Mouse (Mus musculus) liver, embryonic 12.5 days (tissue): ENCODE measurements around the gene Iqgap2. TPM values are rescaled to one million over a fixed set of nuclear protein-coding genes. Genes with fewer than 3 reads are reported as not detected.

ENCODE experiments used
- ATAC-seq: fragments of 200-750 bp; cut with Nextera tagmentation; 2 replicates; pipeline ENCODE4 v1.8.0; 2017; ENCODE audit warnings: moderate number of reproducible peaks, mild to moderate bottlenecking, moderate library complexity
- H3K27ac ChIP-seq: fragments of 300-500 bp; sonication (generic); 2 replicates; pipeline ENCODE4 v1.5.1; 2016; ENCODE audit warnings: mild to moderate bottlenecking
- H3K27me3 ChIP-seq: fragments of 300-500 bp; sonication (generic); replicated peaks from 2 replicates; pipeline ENCODE4 v1.6.1; 2016; ENCODE audit warnings: mild to moderate bottlenecking, moderate library complexity
- H3K36me3 ChIP-seq: fragments of 300-500 bp; sonication (generic); 2 replicates; pipeline ENCODE4 v1.6.1; 2016; ENCODE audit warnings: mild to moderate bottlenecking, moderate library complexity
- H3K4me1 ChIP-seq: fragments of 300-500 bp; sonication (generic); 2 replicates; pipeline ENCODE4 v1.6.1; 2016
- H3K4me2 ChIP-seq: fragments of 300-500 bp; sonication (generic); 2 replicates; pipeline ENCODE4 v1.6.1; 2016; ENCODE audit warnings: mild to moderate bottlenecking, moderate library complexity
- H3K4me3 ChIP-seq: fragments of 300-500 bp; sonication (generic); 2 replicates; pipeline ENCODE4 v1.5.1; 2016; ENCODE audit warnings: mild to moderate bottlenecking, moderate library complexity
- H3K9ac ChIP-seq: fragments of 300-500 bp; sonication (generic); 2 replicates; pipeline ENCODE4 v1.6.1; 2016; ENCODE audit warnings: mild to moderate bottlenecking, moderate library complexity
- H3K9me3 ChIP-seq: fragments of 300-500 bp; sonication (generic); replicated peaks from 2 replicates; pipeline ENCODE4 v1.6.1; 2016; ENCODE audit warnings: mild to moderate bottlenecking, moderate library complexity
- WGBS: fragments of 180-500 bp; shearing (Covaris S2); methylation state at CpG from one replicate; pipeline ENCODE4 v1.1.7; 2016; ENCODE audit not compliant: insufficient replicate concordance; 5-methylcytosine and 5-hydroxymethylcytosine counted together
- polyA plus RNA-seq: library from polyadenylated mRNA; unstranded; fragments of >200 nt; fragmentation: Nextera tagmentation; extraction: Ambion mirVana; gene quantifications from 2 replicates; pipeline ENCODE4 v1.2.1, GENCODE M21; 2016

The Iqgap2 gene
- polyA plus RNA-seq, 1 experiment from 2014 or later: 14.7 TPM

DNA sequence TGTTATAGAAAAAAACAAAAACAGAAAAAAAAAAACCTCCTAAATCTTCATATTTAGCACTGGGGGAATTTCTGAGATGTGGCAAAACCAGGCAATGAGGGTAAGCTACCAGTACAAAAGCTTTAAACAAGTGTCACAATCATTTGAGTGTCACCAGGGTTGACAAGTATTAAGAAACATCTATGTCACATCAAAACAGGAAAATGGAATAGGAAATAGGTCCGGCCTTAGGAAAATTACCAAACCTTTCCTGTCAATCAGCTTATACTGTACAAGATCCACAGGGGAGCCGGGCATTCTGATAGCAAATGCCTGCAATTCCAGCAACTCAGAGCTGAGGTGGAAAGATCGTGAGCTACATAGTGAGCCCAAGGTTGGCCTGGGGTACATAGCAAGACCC is 46.8 kb downstream of the Iqgap2 start:
- H3K4me2 ChIP-seq: no peak overlapping the region
- WGBS: 69% methylated on average over 3 of the region's 3 CpGs
- H3K4me1 ChIP-seq: peaks cover 9% of the 10 kb centered on the region; the same call in 1 of the 2 replicates
- H3K27me3 ChIP-seq: no peaks in the 10 kb centered on the region
- no peaks in the 10 kb centered on the region for H3K36me3 ChIP-seq
- no peak overlapping the region for H3K4me3 ChIP-seq
- no peak for ATAC-seq
- no peak overlapping the region for H3K9ac ChIP-seq
- no peak overlapping the region for H3K27ac ChIP-seq
- no peaks in the 10 kb centered on the region for H3K9me3 ChIP-seq

DNA sequence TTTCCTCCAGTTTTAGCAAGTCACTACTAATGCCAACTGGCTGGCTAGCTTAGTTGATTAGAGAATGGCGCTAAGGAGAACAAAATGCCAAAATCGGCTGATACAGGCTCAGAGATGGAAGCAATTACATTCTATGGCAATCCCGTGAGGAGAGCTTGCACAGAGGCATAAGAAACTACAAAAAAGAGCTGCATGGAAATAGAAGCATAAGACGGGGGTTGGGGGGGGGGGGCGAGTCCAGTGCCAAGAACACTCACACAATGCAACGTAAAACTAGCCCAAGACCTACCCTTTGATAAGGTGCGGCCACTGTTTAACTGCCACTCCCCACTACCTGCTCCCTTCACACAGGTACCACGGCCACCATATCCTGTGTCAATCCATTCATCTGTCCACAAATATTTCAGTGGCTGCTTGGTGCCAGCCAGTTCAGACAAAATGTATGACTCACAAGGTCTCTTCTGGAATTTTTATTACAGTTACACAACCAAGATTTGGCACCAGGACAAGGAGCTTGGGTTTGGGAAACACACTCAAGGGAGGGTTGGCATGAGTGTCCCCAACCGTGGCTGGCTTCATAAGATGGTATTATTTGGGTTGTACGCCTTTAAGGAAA is 48.2 kb downstream of the Iqgap2 start:
- no peak overlapping the region for H3K9ac ChIP-seq
- no peaks in the 10 kb centered on the region for H3K36me3 ChIP-seq
- no peaks in the 10 kb centered on the region for H3K27me3 ChIP-seq
- H3K4me2 ChIP-seq: no peak overlapping the region
- no peak overlapping the region for H3K27ac ChIP-seq
- no peak overlapping the region for H3K4me3 ChIP-seq
- WGBS: 76% methylated on average over 10 of the region's 10 CpGs
- no peak for ATAC-seq
- H3K4me1 ChIP-seq: peaks cover 9% of the 10 kb centered on the region; the same call in 1 of the 2 replicates
- no peaks in the 10 kb centered on the region for H3K9me3 ChIP-seq

DNA sequence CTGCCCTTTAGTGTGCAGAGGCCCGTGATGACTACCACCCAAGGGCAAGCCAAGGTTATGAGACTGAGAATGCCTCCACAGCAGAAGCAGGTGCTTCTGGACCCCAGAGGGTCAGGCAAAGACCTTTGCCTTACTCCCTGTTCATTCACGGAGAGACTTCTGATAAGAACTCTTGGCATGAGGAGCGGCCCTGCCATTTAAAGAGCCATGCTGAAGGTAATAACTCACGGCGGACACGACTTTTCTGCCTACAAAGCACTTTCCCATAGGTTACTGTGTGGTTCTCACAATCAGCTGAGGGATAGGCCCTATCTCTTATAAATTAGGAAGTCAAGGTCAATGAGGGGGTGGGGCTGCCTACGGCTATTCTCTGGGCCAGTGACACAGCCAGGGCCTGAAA is 48.9 kb downstream of the Iqgap2 start:
- Histone ChIP-seq H3K9ac (no peak overlapping the region), H3K4me1 (peaks cover 9% of the 10 kb centered on the region; the same call in 1 of the 2 replicates), H3K4me3 (no peak overlapping the region), H3K4me2 (no peak overlapping the region), H3K36me3 (no peaks in the 10 kb centered on the region), H3K27ac (no peak overlapping the region), H3K9me3 (no peaks in the 10 kb centered on the region), H3K27me3 (no peaks in the 10 kb centered on the region)
- ATAC-seq: no peak
- 66% methylated on average over 7 of the region's 7 CpGs for WGBS

DNA sequence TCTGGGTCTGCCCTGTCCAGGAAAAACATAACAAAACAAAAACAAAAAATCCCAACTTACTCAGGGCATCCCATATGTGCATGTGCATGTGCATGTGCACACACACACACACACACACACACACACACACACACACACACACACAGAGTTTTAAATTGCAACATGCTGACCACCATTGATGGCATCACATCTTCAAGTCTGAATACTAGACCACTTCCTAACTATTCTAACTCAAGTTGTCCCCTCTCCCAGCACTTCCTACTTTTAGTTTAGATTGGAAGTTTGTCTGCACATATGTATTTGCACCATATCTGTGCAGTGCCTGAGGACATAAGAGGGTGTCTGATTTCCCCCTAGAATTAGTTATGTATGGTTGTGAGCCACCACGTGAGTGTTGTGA is 49.8 kb downstream of the Iqgap2 start:
- Histone ChIP-seq H3K4me3 (no peak overlapping the region), H3K4me2 (no peak overlapping the region), H3K9me3 (no peaks in the 10 kb centered on the region), H3K27me3 (no peaks in the 10 kb centered on the region), H3K4me1 (peaks cover 18% of the 10 kb centered on the region; the same call in 1 of the 2 replicates), H3K27ac (no peak overlapping the region), H3K36me3 (0 out of 2 replicates have a peak, but pooled peaks cover 3% of the 10 kb centered on the region), H3K9ac (no peak overlapping the region)
- WGBS: 71% methylated on average over 1 of the region's 1 CpGs
- ATAC-seq: no peak

DNA sequence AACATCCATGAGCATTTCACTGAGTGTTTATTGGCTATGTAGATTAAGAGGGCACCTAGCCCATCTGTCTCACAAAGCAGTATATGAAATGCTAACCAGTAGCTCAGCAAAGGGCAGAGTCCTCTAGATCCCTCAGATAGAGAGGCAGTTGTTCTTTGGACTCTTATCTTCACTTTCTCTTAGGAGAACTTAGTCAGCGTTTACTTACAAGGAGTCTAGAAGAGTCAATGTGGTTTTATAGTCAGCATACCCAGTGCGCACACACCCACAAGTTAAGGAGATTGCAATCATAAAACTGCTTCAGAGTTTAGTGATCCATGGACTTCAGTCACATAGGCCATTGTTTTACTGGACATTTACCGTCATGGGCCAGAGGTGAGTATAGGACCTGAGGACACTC is 54.8 kb downstream of the Iqgap2 start:
- Histone ChIP-seq H3K36me3 (peaks cover 15% of the 10 kb centered on the region), H3K9me3 (no peaks in the 10 kb centered on the region), H3K4me1 (peaks cover 11% of the 10 kb centered on the region; the same call in 1 of the 2 replicates), H3K27ac (no peak overlapping the region), H3K9ac (no peak overlapping the region), H3K4me3 (no peak overlapping the region), H3K27me3 (no peaks in the 10 kb centered on the region), H3K4me2 (no peak overlapping the region)
- WGBS: 53% methylated on average over 3 of the region's 3 CpGs
- no peak for ATAC-seq

DNA sequence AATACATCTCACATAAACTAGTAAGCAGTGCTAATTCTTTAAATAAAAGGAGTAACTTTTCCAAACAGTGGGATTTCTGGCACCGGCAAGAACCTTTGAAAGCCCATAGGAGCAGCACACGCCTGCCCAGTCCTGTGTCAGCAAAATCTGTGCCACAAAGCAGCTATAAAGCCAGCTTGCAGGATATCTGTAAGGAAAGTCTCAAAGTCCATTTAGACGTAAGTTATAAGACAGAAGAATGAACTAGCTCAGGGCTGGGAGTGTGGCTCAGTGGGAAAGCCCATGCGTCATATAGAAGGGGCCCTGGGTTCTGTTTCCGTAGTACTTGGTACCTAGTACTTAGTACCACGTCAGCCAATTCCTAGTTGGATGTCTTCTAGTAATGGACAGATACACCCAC is 58.2 kb downstream of the Iqgap2 start:
- no peak overlapping the region for H3K27ac ChIP-seq
- H3K27me3 ChIP-seq: no peaks in the 10 kb centered on the region
- ATAC-seq: no peak
- H3K36me3 ChIP-seq: peaks cover 15% of the 10 kb centered on the region
- WGBS: 78% methylated on average over 6 of the region's 6 CpGs
- H3K9me3 ChIP-seq: no peaks in the 10 kb centered on the region
- no peak overlapping the region for H3K4me3 ChIP-seq
- H3K4me1 ChIP-seq: peaks cover 19% of the 10 kb centered on the region
- H3K9ac ChIP-seq: no peak overlapping the region
- H3K4me2 ChIP-seq: no peak overlapping the region

DNA sequence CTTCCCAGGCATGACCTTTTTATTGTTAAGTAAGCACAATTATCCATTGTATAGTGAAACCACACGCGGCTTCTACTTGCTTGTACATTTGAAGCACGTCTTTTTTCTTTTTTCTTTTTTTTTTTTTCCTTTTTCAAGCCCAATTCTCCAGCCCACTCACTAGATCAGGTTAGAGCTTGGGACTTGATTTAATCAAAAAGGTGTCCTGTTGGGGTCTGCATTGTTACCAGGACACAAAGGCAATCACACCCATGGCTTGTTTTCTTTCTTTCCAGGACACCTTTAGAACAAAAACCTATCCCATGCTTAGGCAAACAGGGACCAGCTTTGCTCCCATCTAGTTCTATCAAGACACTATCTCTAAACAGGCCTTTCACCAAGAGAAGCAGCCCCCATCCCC is 59.0 kb downstream of the Iqgap2 start:
- no peaks in the 10 kb centered on the region for H3K9me3 ChIP-seq
- no peak overlapping the region for H3K4me3 ChIP-seq
- 70% methylated on average over 3 of the region's 3 CpGs for WGBS
- peaks cover 15% of the 10 kb centered on the region for H3K36me3 ChIP-seq
- no peaks in the 10 kb centered on the region for H3K27me3 ChIP-seq
- H3K4me2 ChIP-seq: no peak overlapping the region
- H3K9ac ChIP-seq: no peak overlapping the region
- no peak overlapping the region for H3K27ac ChIP-seq
- peaks cover 17% of the 10 kb centered on the region for H3K4me1 ChIP-seq
- no peak for ATAC-seq

DNA sequence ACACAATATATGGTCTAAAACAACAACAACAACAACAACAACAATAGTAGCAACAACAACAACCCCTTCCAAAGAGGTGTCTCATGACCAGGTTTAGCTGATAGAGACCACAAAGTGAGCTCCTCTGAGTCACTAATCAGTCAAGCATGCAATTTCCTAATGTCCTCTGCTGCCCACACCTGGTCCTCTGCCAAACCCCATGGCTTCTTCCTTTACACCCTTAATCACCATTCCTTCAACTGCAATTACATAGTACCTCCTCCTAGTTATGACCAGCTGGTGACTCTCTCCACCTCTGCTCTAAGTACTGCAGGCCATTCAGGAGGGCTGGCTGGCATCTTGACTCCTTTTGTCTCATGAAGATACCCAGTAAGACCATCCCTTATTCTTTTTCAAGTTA is 60.0 kb downstream of the Iqgap2 start:
- H3K27ac ChIP-seq: no peak overlapping the region
- peaks cover 8% of the 10 kb centered on the region for H3K4me1 ChIP-seq
- no peak for ATAC-seq
- no peak overlapping the region for H3K4me2 ChIP-seq
- H3K9me3 ChIP-seq: no peaks in the 10 kb centered on the region
- H3K4me3 ChIP-seq: no peak overlapping the region
- H3K36me3 ChIP-seq: peaks cover 11% of the 10 kb centered on the region
- no peaks in the 10 kb centered on the region for H3K27me3 ChIP-seq
- H3K9ac ChIP-seq: no peak overlapping the region

DNA sequence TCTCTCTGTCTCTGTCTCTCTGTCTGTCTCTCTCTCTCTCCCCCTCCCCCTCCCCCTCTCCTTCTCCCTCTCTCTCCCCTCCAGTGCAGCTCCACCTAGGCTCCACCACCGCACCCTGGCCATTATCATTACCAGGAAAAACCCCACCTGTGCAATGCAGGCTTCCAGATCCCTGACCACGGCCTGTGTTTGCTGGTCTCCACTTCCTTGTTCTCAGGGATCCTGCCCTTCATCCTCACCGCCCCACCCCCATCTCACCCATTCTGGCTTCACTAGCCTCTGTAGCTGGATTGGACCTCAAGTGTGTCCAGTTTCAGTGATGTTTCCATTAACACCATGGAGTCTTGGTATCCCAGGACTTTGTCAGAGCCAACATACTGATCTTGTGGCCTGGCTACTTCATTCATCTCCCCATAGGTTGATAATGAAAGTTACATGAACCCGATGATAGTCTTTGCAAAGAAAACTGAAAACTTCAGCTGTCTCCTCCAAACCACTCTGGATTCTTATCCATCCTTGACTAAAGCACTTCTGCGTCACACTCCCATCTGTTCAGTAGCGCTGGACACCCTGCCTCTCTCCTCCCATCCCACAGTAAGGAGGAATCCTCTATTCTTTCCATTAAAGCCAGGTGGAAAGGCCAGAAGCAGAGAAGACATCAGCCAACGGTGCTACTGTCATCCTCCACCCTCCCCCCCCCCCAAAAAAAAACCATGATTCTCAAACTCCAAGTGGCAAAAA is 62.1 kb downstream of the Iqgap2 start:
- H3K27ac ChIP-seq: no peak overlapping the region
- H3K4me2 ChIP-seq: no peak overlapping the region
- H3K4me1 ChIP-seq: peaks cover 8% of the 10 kb centered on the region; the same call in 1 of the 2 replicates
- H3K4me3 ChIP-seq: no peak overlapping the region
- no peak overlapping the region for H3K9ac ChIP-seq
- 0 out of 2 replicates have a peak, but pooled peaks cover 6% of the 10 kb centered on the region for H3K36me3 ChIP-seq
- WGBS: 71% methylated on average over 7 of the region's 7 CpGs
- H3K27me3 ChIP-seq: no peaks in the 10 kb centered on the region
- no peak for ATAC-seq
- no peaks in the 10 kb centered on the region for H3K9me3 ChIP-seq

DNA sequence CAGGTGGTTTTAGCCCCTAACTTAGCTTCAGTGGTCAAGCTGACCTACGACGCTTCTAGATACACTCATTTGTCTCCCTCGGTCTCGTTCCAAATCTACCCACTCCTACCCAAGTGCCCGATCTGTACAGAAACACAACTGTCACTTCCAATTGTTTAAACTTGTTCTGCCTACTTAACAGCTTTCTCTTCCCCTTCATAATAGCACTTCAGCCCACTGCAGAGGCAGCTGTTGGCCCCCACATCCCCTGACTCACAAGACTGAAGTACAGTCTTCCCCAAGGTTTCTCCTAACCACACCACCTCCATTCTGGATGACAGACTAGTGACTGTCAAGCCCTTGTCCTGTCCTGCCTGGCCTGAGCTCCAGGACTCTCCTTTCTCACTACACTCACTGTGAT is 63.1 kb downstream of the Iqgap2 start:
- no peak overlapping the region for H3K4me3 ChIP-seq
- WGBS: 81% methylated on average over 5 of the region's 5 CpGs
- no peak for ATAC-seq

DNA sequence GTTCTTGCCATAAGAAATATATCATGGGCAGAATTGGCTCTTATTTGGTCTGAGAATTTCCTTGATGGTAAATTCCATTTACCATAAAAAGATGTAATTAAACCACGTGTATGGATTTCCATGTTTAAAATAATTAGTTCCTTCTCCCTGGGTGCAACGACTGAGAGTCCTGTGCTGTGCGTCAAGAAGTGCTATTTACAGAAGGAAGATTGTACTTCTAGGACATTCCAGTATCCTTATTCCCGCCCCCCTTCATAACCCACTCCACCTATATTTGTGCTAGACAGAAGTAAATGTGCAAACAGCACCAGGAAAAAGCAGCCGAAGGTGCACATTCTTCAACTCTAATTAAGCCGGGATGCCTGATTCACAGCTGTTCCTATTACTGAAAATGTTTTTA is 65.5 kb downstream of the Iqgap2 start:
- H3K4me3 ChIP-seq: no peak overlapping the region
- no peaks in the 10 kb centered on the region for H3K27me3 ChIP-seq
- WGBS: 72% methylated on average over 6 of the region's 6 CpGs
- no peak overlapping the region for H3K27ac ChIP-seq
- H3K4me1 ChIP-seq: peaks cover 8% of the 10 kb centered on the region; the same call in 1 of the 2 replicates
- no peak overlapping the region for H3K9ac ChIP-seq
- no peak overlapping the region for H3K4me2 ChIP-seq
- ATAC-seq: no peak
- H3K36me3 ChIP-seq: no peaks in the 10 kb centered on the region
- no peaks in the 10 kb centered on the region for H3K9me3 ChIP-seq

More for the DNA sequence above, 63.1 kb downstream of the Iqgap2 start:
- Histone ChIP-seq H3K4me1 (peaks cover 8% of the 10 kb centered on the region; the same call in 1 of the 2 replicates), H3K36me3 (0 out of 2 replicates have a peak, but pooled peaks cover under 1% of the 10 kb centered on the region), H3K9me3 (no peaks in the 10 kb centered on the region), H3K27me3 (no peaks in the 10 kb centered on the region), H3K27ac (no peak overlapping the region), H3K9ac (no peak overlapping the region), H3K4me2 (no peak overlapping the region)

DNA sequence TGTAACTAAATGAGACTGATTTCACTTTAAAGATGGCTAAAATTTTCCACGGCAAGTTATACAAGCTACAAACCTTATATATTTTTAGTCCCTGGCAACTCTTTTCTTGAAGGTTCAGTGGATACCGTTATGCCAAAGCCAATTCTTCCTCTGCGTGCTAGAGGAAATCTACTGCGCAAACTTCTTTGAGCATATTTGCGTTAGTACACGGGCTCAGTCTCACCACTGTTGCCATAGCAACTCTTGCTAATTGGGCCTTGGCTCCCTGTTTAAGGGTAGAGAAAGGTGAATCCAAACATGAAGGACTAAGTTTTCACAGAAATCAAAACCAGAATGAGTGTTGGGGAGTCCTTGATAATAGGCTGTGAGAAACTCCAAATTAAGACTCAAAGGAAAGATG is 68.8 kb downstream of the Iqgap2 start:
- H3K4me1 ChIP-seq: no peaks in the 10 kb centered on the region
- H3K4me2 ChIP-seq: no peak overlapping the region
- no peaks in the 10 kb centered on the region for H3K36me3 ChIP-seq
- no peak overlapping the region for H3K27ac ChIP-seq
- no peak for ATAC-seq
- no peak overlapping the region for H3K4me3 ChIP-seq
- no peak overlapping the region for H3K9ac ChIP-seq
- H3K27me3 ChIP-seq: no peaks in the 10 kb centered on the region
- H3K9me3 ChIP-seq: no peaks in the 10 kb centered on the region
- 82% methylated on average over 6 of the region's 6 CpGs for WGBS
